Mouse (Mus musculus) stomach, postnatal 0 days (tissue): ENCODE measurements around the gene Aplp2. TPM values are rescaled to one million over a fixed set of nuclear protein-coding genes. Genes with fewer than 3 reads are reported as not detected.

ENCODE experiments used
- ATAC-seq: fragments of 200-750 bp; cut with Nextera tagmentation; 2 replicates; pipeline ENCODE4 v1.8.0; 2017; ENCODE audit not compliant: low FRiP score, low TSS enrichment
- DNase-seq: peaks from one replicate; pipeline ENCODE4 v3.0.0-alpha.2; 2016; ENCODE audit warnings: low spot score
- H3K27ac ChIP-seq: fragments of 300-500 bp; sonication (generic); replicated peaks from 2 replicates; pipeline ENCODE4 v1.5.1; 2014; ENCODE audit warnings: mild to moderate bottlenecking, control low read depth
- H3K27me3 ChIP-seq: fragments of 300-500 bp; sonication (generic); 2 replicates; pipeline ENCODE4 v1.6.1; 2014; ENCODE audit warnings: low read length; ENCODE audit not compliant: control insufficient read depth, insufficient read depth
- H3K36me3 ChIP-seq: fragments of 300-500 bp; sonication (generic); 2 replicates; pipeline ENCODE4 v1.6.1; 2014; ENCODE audit warnings: low read length, mixed read lengths; ENCODE audit not compliant: control insufficient read depth, insufficient read depth
- H3K4me1 ChIP-seq: fragments of 300-500 bp; sonication (generic); replicated peaks from 2 replicates; pipeline ENCODE4 v1.6.1; 2014; ENCODE audit warnings: antibody characterized with exemption; ENCODE audit not compliant: control insufficient read depth, insufficient read depth
- H3K4me2 ChIP-seq: fragments of 300-500 bp; sonication (generic); replicated peaks from 2 replicates; pipeline ENCODE4 v1.6.1; 2014; ENCODE audit warnings: low read depth, mild to moderate bottlenecking, control low read depth, moderate library complexity
- H3K4me3 ChIP-seq: fragments of 300-500 bp; sonication (generic); 2 replicates; pipeline ENCODE4 v1.5.1; 2014; ENCODE audit warnings: low read depth, low read length, control low read depth
- H3K9ac ChIP-seq: fragments of 300-500 bp; sonication (generic); 2 replicates; pipeline ENCODE4 v1.6.1; 2014; ENCODE audit warnings: mild to moderate bottlenecking, low read length, control low read depth, mixed read lengths
- H3K9me3 ChIP-seq: fragments of 300-500 bp; sonication (generic); 2 replicates; pipeline ENCODE4 v1.6.1; 2016; ENCODE audit warnings: low read length; ENCODE audit not compliant: control insufficient read depth
- CTCF ChIP-seq: IDR thresholded peaks from 2 replicates; pipeline ENCODE4 v1.5.1; 2016; ENCODE audit warnings: antibody characterized with exemption, low read depth, mild to moderate bottlenecking, moderate library complexity
- EP300 ChIP-seq: optimal IDR thresholded peaks from 2 replicates; pipeline ENCODE3; 2016; ENCODE audit warnings: antibody characterized with exemption
- WGBS: fragments of 180-500 bp; shearing (Covaris S2); extraction: QIAGEN DNeasy Blood & Tissue Kit; methylation state at CpG from one replicate; pipeline ENCODE4 v1.1.7; 2014; 5-methylcytosine and 5-hydroxymethylcytosine counted together
- polyA plus RNA-seq: library from polyadenylated mRNA; unstranded; fragments of >200 nt; fragmentation: Nextera tagmentation; extraction: Ambion mirVana; gene quantifications from 2 replicates; pipeline ENCODE4 v1.2.1, GENCODE M21; 2015

The Aplp2 gene
- 187 and 200 TPM in 2 replicates for polyA plus RNA-seq

GRCm38 (mm10) chr9:31211690-31212499, at the start of gene Aplp2:
Gene Aplp2 (minus strand): TSS chr9:31211815.
- peak within 1 kb of the TSS; percentile 96 for H3K4me3 ChIP-seq
- ATAC-seq, result peak; percentile 100
- TF ChIP-seq EP300 (no peak), CTCF (no peak; the same call in none of the 2 replicates)
- peak within 1 kb of the TSS; percentile 90 for H3K4me2 ChIP-seq
- H3K36me3 ChIP-seq, result no peaks in the 10 kb centered on the region
- WGBS, result under 1% methylated on average over 60 of the region's 63 CpGs
- DNase-seq, result peak; percentile 97
- H3K27ac ChIP-seq, result peak within 1 kb of the TSS; percentile 95
- no peaks in the 10 kb centered on the region; the same call in 1 of the 2 replicates for H3K4me1 ChIP-seq
- H3K9ac ChIP-seq, result peak within 1 kb of the TSS; percentile 89
- no peaks in the 10 kb centered on the region for H3K9me3 ChIP-seq
- H3K27me3 ChIP-seq, result no peaks in the 10 kb centered on the region

- no peaks in the 10 kb centered on the region for H3K9me3 ChIP-seq
- ATAC-seq, result no peak
Observed at GRCm38 (mm10) chr9:31260219-31260618, 48.6 kb upstream of the Aplp2 start.

GRCm38 (mm10) chr9:31258237-31258636, 46.6 kb upstream of the Aplp2 start:
- Histone ChIP-seq H3K9me3 (no peaks in the 10 kb centered on the region), H3K9ac (no peak overlapping the region), H3K27me3 (no peaks in the 10 kb centered on the region), H3K4me3 (no peak overlapping the region), H3K4me1 (no peaks in the 10 kb centered on the region), H3K4me2 (no peak overlapping the region), H3K36me3 (no peaks in the 10 kb centered on the region), H3K27ac (no peak overlapping the region)
- DNase-seq (no peak), ATAC-seq (no peak)
- 32% methylated on average over 3 of the region's 3 CpGs for WGBS
- TF ChIP-seq EP300 (no peak), CTCF (no peak)

More at GRCm38 (mm10) chr9:31260219-31260618, 48.6 kb upstream of the Aplp2 start:
- Histone ChIP-seq H3K27me3 (no peaks in the 10 kb centered on the region), H3K4me2 (no peak overlapping the region), H3K4me1 (no peaks in the 10 kb centered on the region), H3K9ac (no peak overlapping the region), H3K36me3 (no peaks in the 10 kb centered on the region), H3K27ac (no peak overlapping the region), H3K4me3 (no peak overlapping the region)
- no peak for TF ChIP-seq CTCF
- no peak for TF ChIP-seq EP300
- 71% methylated on average over 4 of the region's 4 CpGs for WGBS
- DNase-seq, result no peak

- Histone ChIP-seq H3K4me3 (no peak overlapping the region), H3K4me1 (no peaks in the 10 kb centered on the region), H3K4me2 (no peak overlapping the region), H3K9me3 (no peaks in the 10 kb centered on the region), H3K9ac (no peak overlapping the region), H3K36me3 (no peaks in the 10 kb centered on the region), H3K27me3 (no peaks in the 10 kb centered on the region), H3K27ac (no peak overlapping the region)
- DNase-seq (no peak), ATAC-seq (no peak)
- TF ChIP-seq CTCF (no peak), EP300 (no peak)
- 87% methylated on average over 7 of the region's 7 CpGs for WGBS
Observed at GRCm38 (mm10) chr9:31255953-31256352, 44.3 kb upstream of the Aplp2 start.

- TF ChIP-seq CTCF (peak; percentile 35; the same call in 1 of the 2 replicates), EP300 (no peak)
- Histone ChIP-seq H3K4me2 (no peak overlapping the region), H3K9ac (no peak overlapping the region), H3K27ac (no peak overlapping the region), H3K9me3 (no peaks in the 10 kb centered on the region), H3K4me3 (no peak overlapping the region), H3K4me1 (no peaks in the 10 kb centered on the region), H3K27me3 (no peaks in the 10 kb centered on the region), H3K36me3 (no peaks in the 10 kb centered on the region)
- 73% methylated on average over 7 of the region's 7 CpGs for WGBS
- ATAC-seq, result peak; percentile 94
- peak; percentile 83 for DNase-seq
Observed at GRCm38 (mm10) chr9:31254697-31255004, 43.0 kb upstream of the Aplp2 start.

GRCm38 (mm10) chr9:31253866-31254696, 42.5 kb upstream of the Aplp2 start:
- no peaks in the 10 kb centered on the region for H3K36me3 ChIP-seq
- ATAC-seq (no peak; the same call in 1 of the 2 replicates), DNase-seq (no peak)
- TF ChIP-seq CTCF (no peak), EP300 (no peak)
- H3K9me3 ChIP-seq, result no peaks in the 10 kb centered on the region
- H3K4me1 ChIP-seq, result no peaks in the 10 kb centered on the region
- WGBS, result 41% methylated on average over 11 of the region's 11 CpGs
- H3K27ac ChIP-seq, result peak overlapping the region; percentile 67
- no peak overlapping the region for H3K9ac ChIP-seq
- no peaks in the 10 kb centered on the region for H3K27me3 ChIP-seq
- no peak overlapping the region for H3K4me2 ChIP-seq
- H3K4me3 ChIP-seq, result no peak overlapping the region
